Mouse (Mus musculus) hindbrain, postnatal 0 days (tissue): ENCODE measurements at regions not wholly inside any gene's neighbourhood (a gene's known extent, or its start where the extent isn't known, plus 50 kb on each side); places are given as distances from the start of the nearest gene placed in this dataset.
A peak's percentile ranks its signal among the peaks of the same experiment; 100 is the strongest.

ENCODE experiments used
- ATAC-seq: fragments of 200-750 bp; cut with Nextera tagmentation; 2 replicates; pipeline ENCODE4 v1.8.0; 2017; ENCODE audit warnings: mild to moderate bottlenecking, moderate TSS enrichment, moderate library complexity
- DNase-seq: peaks from one replicate; pipeline ENCODE4 v3.0.0-alpha.2; 2015; ENCODE audit warnings: low spot score
- H3K27ac ChIP-seq: fragments of 300-500 bp; sonication (generic); 2 replicates; pipeline ENCODE4 v1.5.1; 2014; ENCODE audit warnings: mild to moderate bottlenecking
- H3K27me3 ChIP-seq: fragments of 300-500 bp; sonication (generic); 2 replicates; pipeline ENCODE4 v1.6.1; 2014; ENCODE audit warnings: low read length, mixed read lengths; ENCODE audit not compliant: insufficient read depth
- H3K36me3 ChIP-seq: fragments of 300-500 bp; sonication (generic); 2 replicates; pipeline ENCODE4 v1.6.1; 2014; ENCODE audit warnings: low read length, mixed read lengths; ENCODE audit not compliant: insufficient read depth
- H3K4me1 ChIP-seq: fragments of 300-500 bp; sonication (generic); 2 replicates; pipeline ENCODE4 v1.6.1; 2014; ENCODE audit warnings: antibody characterized with exemption, low read length, mixed read lengths; ENCODE audit not compliant: insufficient read depth
- H3K4me2 ChIP-seq: fragments of 300-500 bp; sonication (generic); 2 replicates; pipeline ENCODE4 v1.6.1; 2014; ENCODE audit warnings: low read depth, mild to moderate bottlenecking, low read length, moderate library complexity, mixed read lengths
- H3K4me3 ChIP-seq: fragments of 300-500 bp; sonication (generic); 2 replicates; pipeline ENCODE4 v1.5.1; 2014; ENCODE audit warnings: low read length
- H3K9ac ChIP-seq: fragments of 300-500 bp; sonication (generic); replicated peaks from 2 replicates; pipeline ENCODE4 v1.6.1; 2014; ENCODE audit warnings: mild to moderate bottlenecking, low read length, moderate library complexity, mixed read lengths
- H3K9me3 ChIP-seq: fragments of 300-500 bp; sonication (generic); 2 replicates; pipeline ENCODE4 v1.6.1; 2016; ENCODE audit warnings: low read length, mixed read lengths
- CTCF ChIP-seq: IDR thresholded peaks from 2 replicates; pipeline ENCODE4 v1.5.1; 2016; ENCODE audit warnings: antibody characterized with exemption, control low read depth, low read depth
- WGBS: fragments of 180-500 bp; shearing (Covaris S2); extraction: QIAGEN DNeasy Blood & Tissue Kit; methylation state at CpG from one replicate; pipeline ENCODE4 v1.1.7; 2014; 5-methylcytosine and 5-hydroxymethylcytosine counted together

DNA sequence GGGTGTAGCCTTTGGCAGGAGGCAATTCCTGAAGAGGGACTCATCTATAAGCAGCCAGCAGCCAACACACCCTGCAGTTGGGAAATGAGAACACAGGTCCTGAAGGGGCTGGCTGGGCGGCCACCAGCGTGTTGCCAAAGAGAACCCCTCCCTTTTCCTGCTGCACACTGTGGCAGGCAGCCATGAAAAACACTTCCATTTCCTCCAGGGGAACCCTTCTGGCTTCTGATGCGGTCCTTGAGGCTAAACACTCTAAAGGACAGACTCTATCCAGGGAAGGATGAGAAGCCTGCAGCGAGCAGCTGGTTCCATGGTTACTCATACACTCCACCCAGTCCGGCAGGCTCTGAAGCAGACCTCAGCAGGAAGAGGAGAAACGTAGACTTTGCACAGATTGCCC, 103.8 kb upstream of the Rai14 start:
- ATAC-seq (peak; percentile 79), DNase-seq (peak; percentile 50)
- Histone ChIP-seq H3K9ac (no peak overlapping the region), H3K4me1 (no peaks in the 10 kb centered on the region), H3K9me3 (no peaks in the 10 kb centered on the region), H3K27me3 (no peaks in the 10 kb centered on the region), H3K4me3 (no peak overlapping the region), H3K27ac (no peak overlapping the region), H3K36me3 (no peaks in the 10 kb centered on the region), H3K4me2 (no peak overlapping the region)
- peak; percentile 12 for TF ChIP-seq CTCF
- WGBS, result 57% methylated on average over 6 of the region's 6 CpGs

DNA sequence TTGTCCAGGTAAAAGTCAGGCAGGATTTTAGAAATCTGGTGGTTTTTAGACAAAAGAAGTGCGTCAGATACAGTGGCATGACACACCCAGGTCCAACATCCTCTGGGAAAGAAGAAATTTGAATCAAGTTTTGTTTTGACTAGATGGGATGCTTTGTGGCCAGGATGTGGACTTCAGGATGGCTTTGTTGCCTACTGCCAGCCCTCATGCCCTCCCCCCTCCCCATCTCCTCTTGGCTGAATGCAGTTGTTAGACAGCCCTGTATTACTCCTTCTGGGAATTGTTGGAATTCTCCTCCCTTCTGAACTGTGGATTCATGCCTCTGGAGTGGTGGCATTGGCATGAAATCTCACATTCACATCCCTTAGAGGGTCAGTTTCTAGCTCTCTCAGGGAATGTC, 104.3 kb upstream of the Rai14 start:
- ATAC-seq (no peak), DNase-seq (no peak)
- 82% methylated on average over 1 of the region's 1 CpGs for WGBS
- Histone ChIP-seq H3K4me1 (no peaks in the 10 kb centered on the region), H3K9ac (no peak overlapping the region), H3K27ac (no peak overlapping the region), H3K36me3 (no peaks in the 10 kb centered on the region), H3K4me2 (no peak overlapping the region), H3K27me3 (no peaks in the 10 kb centered on the region), H3K9me3 (no peaks in the 10 kb centered on the region), H3K4me3 (no peak overlapping the region)
- TF ChIP-seq CTCF, result no peak

DNA sequence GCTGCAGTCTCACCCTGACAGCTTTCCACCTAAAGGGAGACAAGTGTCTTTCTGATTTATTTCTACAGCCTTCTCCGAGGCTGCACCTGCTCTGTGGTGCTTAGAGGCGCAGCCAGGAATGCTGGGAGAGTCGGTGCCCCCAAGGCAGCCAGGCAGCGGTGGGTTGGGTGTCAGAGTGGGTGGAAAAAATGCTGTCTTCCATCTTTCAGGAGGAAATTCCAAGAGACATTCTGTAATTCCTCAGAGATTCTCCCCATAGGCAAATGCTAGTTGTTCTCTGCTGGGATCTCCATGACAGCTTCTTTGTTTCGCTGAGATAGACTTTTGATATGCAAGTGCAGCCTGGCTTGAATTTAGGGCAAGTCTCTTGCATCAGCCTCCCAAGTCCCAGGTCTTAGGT, 109.5 kb upstream of the Rai14 start:
- DNase-seq (no peak), ATAC-seq (no peak)
- no peak overlapping the region for H3K9ac ChIP-seq
- no peaks in the 10 kb centered on the region for H3K27me3 ChIP-seq
- H3K4me1 ChIP-seq, result no peaks in the 10 kb centered on the region
- no peaks in the 10 kb centered on the region for H3K9me3 ChIP-seq
- TF ChIP-seq CTCF, result no peak
- no peaks in the 10 kb centered on the region for H3K36me3 ChIP-seq
- no peak overlapping the region for H3K4me2 ChIP-seq
- WGBS, result 66% methylated on average over 5 of the region's 5 CpGs
- no peak overlapping the region for H3K4me3 ChIP-seq
- H3K27ac ChIP-seq, result no peak overlapping the region

GRCm38 (mm10) chr15:10829588-10829987, 115.2 kb upstream of the Rai14 start:
- TF ChIP-seq CTCF, result no peak
- no peaks in the 10 kb centered on the region for H3K9me3 ChIP-seq
- H3K36me3 ChIP-seq, result no peaks in the 10 kb centered on the region
- H3K4me1 ChIP-seq, result no peaks in the 10 kb centered on the region
- no peak overlapping the region for H3K4me2 ChIP-seq
- 76% methylated on average over 5 of the region's 5 CpGs for WGBS
- ATAC-seq (no peak), DNase-seq (no peak)
- H3K27ac ChIP-seq, result no peak overlapping the region
- H3K27me3 ChIP-seq, result no peaks in the 10 kb centered on the region
- H3K4me3 ChIP-seq, result no peak overlapping the region
- no peak overlapping the region for H3K9ac ChIP-seq

GRCm38 (mm10) chr15:10830478-10830877, 116.1 kb upstream of the Rai14 start:
- no peak overlapping the region for H3K4me3 ChIP-seq
- H3K27ac ChIP-seq, result no peak overlapping the region
- 87% methylated on average over 5 of the region's 5 CpGs for WGBS
- ATAC-seq (no peak), DNase-seq (no peak)
- no peaks in the 10 kb centered on the region for H3K27me3 ChIP-seq
- no peaks in the 10 kb centered on the region for H3K9me3 ChIP-seq
- no peak overlapping the region for H3K9ac ChIP-seq
- H3K36me3 ChIP-seq, result no peaks in the 10 kb centered on the region
- no peak for TF ChIP-seq CTCF
- H3K4me2 ChIP-seq, result no peak overlapping the region
- no peaks in the 10 kb centered on the region for H3K4me1 ChIP-seq

GRCm38 (mm10) chr15:10831106-10831505, 116.7 kb upstream of the Rai14 start:
- Histone ChIP-seq H3K9ac (no peak overlapping the region), H3K36me3 (no peaks in the 10 kb centered on the region), H3K4me2 (no peak overlapping the region), H3K4me1 (no peaks in the 10 kb centered on the region), H3K9me3 (no peaks in the 10 kb centered on the region), H3K27ac (no peak overlapping the region), H3K27me3 (no peaks in the 10 kb centered on the region), H3K4me3 (no peak overlapping the region)
- no peak for TF ChIP-seq CTCF
- ATAC-seq (no peak), DNase-seq (no peak)
- WGBS, result 89% methylated on average over 5 of the region's 5 CpGs

- ATAC-seq, result no peak
- Histone ChIP-seq H3K4me3 (no peak overlapping the region), H3K27ac (no peak overlapping the region), H3K9me3 (no peaks in the 10 kb centered on the region), H3K36me3 (no peaks in the 10 kb centered on the region), H3K4me2 (no peak overlapping the region), H3K9ac (no peak overlapping the region), H3K27me3 (no peaks in the 10 kb centered on the region), H3K4me1 (no peaks in the 10 kb centered on the region)
- no peak for DNase-seq
- WGBS, result 61% methylated on average over 1 of the region's 1 CpGs
- no peak for TF ChIP-seq CTCF
Measured at GRCm38 (mm10) chr15:10832331-10832730, 117.9 kb upstream of the Rai14 start.
